Mouse (Mus musculus) G1E (cell line): ENCODE data around the gene Atoh8.

ENCODE experiments used
- CTCF ChIP-seq: IDR thresholded peaks from 2 replicates; pipeline ENCODE4 v1.5.1; 2012; ENCODE audit warnings: low read depth, low read length, inconsistent platforms, mixed read lengths
- TAL1 ChIP-seq: conservative IDR thresholded peaks from 2 replicates; pipeline ENCODE4 v1.6.1; 2012; ENCODE audit warnings: low read depth, low read length, inconsistent platforms, mixed read lengths

GRCm38 (mm10) chr6:72223892-72224291 is 11.5 kb downstream of the Atoh8 start:
- TF ChIP-seq CTCF = no peak
- no peak for TF ChIP-seq TAL1
